Mouse (Mus musculus) forebrain, postnatal 0 days (tissue): ENCODE results near the gene Kif1c. TPM values are rescaled to one million over a fixed set of nuclear protein-coding genes. Genes with fewer than 3 reads are reported as not detected.

Source experiments
- ATAC-seq: fragments of 200-750 bp; cut with Nextera tagmentation; 2 replicates; pipeline ENCODE4 v1.8.0; 2017; ENCODE audit warnings: mild to moderate bottlenecking, moderate library complexity
- DNase-seq: peaks from one replicate; pipeline ENCODE4 v3.0.0-alpha.2; 2015
- H3K27ac ChIP-seq: fragments of 300-500 bp; sonication (generic); 2 replicates; pipeline ENCODE4 v1.5.1; 2014; ENCODE audit warnings: low read depth, mild to moderate bottlenecking, antibody characterized with exemption, low read length, moderate library complexity, mixed read lengths
- H3K27me3 ChIP-seq: fragments of 300-500 bp; sonication (generic); 2 replicates; pipeline ENCODE4 v1.6.1; 2014; ENCODE audit warnings: mild to moderate bottlenecking, low read length, mixed read lengths; ENCODE audit not compliant: insufficient read depth
- H3K36me3 ChIP-seq: fragments of 300-500 bp; sonication (generic); 2 replicates; pipeline ENCODE4 v1.6.1; 2014; ENCODE audit warnings: mild to moderate bottlenecking, moderate library complexity; ENCODE audit not compliant: insufficient read depth
- H3K4me1 ChIP-seq: fragments of 300-500 bp; sonication (generic); 2 replicates; pipeline ENCODE4 v1.6.1; 2014; ENCODE audit warnings: antibody characterized with exemption; ENCODE audit not compliant: insufficient read depth
- H3K4me2 ChIP-seq: fragments of 300-500 bp; sonication (generic); 2 replicates; pipeline ENCODE4 v1.6.1; 2014; ENCODE audit warnings: low read depth, mild to moderate bottlenecking, moderate library complexity
- H3K4me3 ChIP-seq: fragments of 300-500 bp; sonication (generic); 2 replicates; pipeline ENCODE4 v1.5.1; 2014; ENCODE audit warnings: low read depth, low read length, mixed read lengths
- H3K9ac ChIP-seq: fragments of 300-500 bp; sonication (generic); 2 replicates; pipeline ENCODE4 v1.6.1; 2014; ENCODE audit warnings: mild to moderate bottlenecking
- H3K9me3 ChIP-seq: fragments of 300-500 bp; sonication (generic); 2 replicates; pipeline ENCODE4 v1.6.1; 2016; ENCODE audit warnings: low read length
- CTCF ChIP-seq: sonication (generic); IDR thresholded peaks from 2 replicates; pipeline ENCODE4 v1.5.1; 2016; ENCODE audit warnings: antibody characterized with exemption, control low read depth, low read depth
- WGBS: fragments of 180-500 bp; shearing (Covaris S2); extraction: QIAGEN DNeasy Blood & Tissue Kit; methylation state at CpG from one replicate; pipeline ENCODE4 v1.1.7; 2014; 5-methylcytosine and 5-hydroxymethylcytosine counted together
- polyA plus RNA-seq: library from polyadenylated mRNA; unstranded; fragments of >200 nt; fragmentation: Nextera tagmentation; extraction: Ambion mirVana; gene quantifications from 2 replicates; pipeline ENCODE4 v1.2.1, GENCODE M21; 2015
- total RNA-seq: library from RNA; depleted of rRNA; stranded (reverse); fragments of >200 nt; gene quantifications from 2 replicates; pipeline ENCODE4 v1.2.3, GENCODE M21; 2014

Gene Kif1c
- total and polyA plus RNA-seq, 2 experiments from 2014 or later, result 1.2 to 25.9 TPM

GRCm38 (mm10) chr11:70674014-70674413 lies 26.3 kb upstream of the Kif1c start:
- no peak for TF ChIP-seq CTCF
- no peak overlapping the region for H3K9ac ChIP-seq
- H3K4me2 ChIP-seq, result no peak overlapping the region
- H3K4me1 ChIP-seq, result peaks cover 9% of the 10 kb centered on the region; the same call in 1 of the 2 replicates
- no peak for ATAC-seq
- no peak overlapping the region for H3K4me3 ChIP-seq
- no peak for DNase-seq
- peaks cover 51% of the 10 kb centered on the region for H3K36me3 ChIP-seq
- H3K27ac ChIP-seq, result no peak overlapping the region
- WGBS, result 65% methylated on average over 6 of the region's 6 CpGs
- H3K27me3 ChIP-seq, result no peaks in the 10 kb centered on the region
- H3K9me3 ChIP-seq, result no peaks in the 10 kb centered on the region

GRCm38 (mm10) chr11:70674501-70674900 lies 25.8 kb upstream of the Kif1c start:
- H3K9me3 ChIP-seq, result no peaks in the 10 kb centered on the region
- DNase-seq, result no peak
- no peaks in the 10 kb centered on the region for H3K27me3 ChIP-seq
- no peak overlapping the region for H3K9ac ChIP-seq
- H3K36me3 ChIP-seq, result peaks cover 56% of the 10 kb centered on the region
- no peak overlapping the region for H3K4me3 ChIP-seq
- TF ChIP-seq CTCF, result no peak
- H3K4me2 ChIP-seq, result no peak overlapping the region
- no peak for ATAC-seq
- no peak overlapping the region for H3K27ac ChIP-seq
- WGBS, result 63% methylated on average over 11 of the region's 11 CpGs
- H3K4me1 ChIP-seq, result peaks cover 9% of the 10 kb centered on the region; the same call in 1 of the 2 replicates

GRCm38 (mm10) chr11:70678092-70678491 lies 22.3 kb upstream of the Kif1c start:
- 86% methylated on average over 9 of the region's 9 CpGs for WGBS
- no peak overlapping the region for H3K4me3 ChIP-seq
- H3K4me2 ChIP-seq, result no peak overlapping the region
- H3K9ac ChIP-seq, result no peak overlapping the region
- no peaks in the 10 kb centered on the region for H3K27me3 ChIP-seq
- no peak for TF ChIP-seq CTCF
- no peak overlapping the region for H3K27ac ChIP-seq
- ATAC-seq (no peak), DNase-seq (no peak)
- peaks cover 67% of the 10 kb centered on the region for H3K36me3 ChIP-seq
- H3K4me1 ChIP-seq, result no peaks in the 10 kb centered on the region
- no peaks in the 10 kb centered on the region for H3K9me3 ChIP-seq

GRCm38 (mm10) chr11:70678576-70678975 lies 21.8 kb upstream of the Kif1c start:
- no peak overlapping the region for H3K27ac ChIP-seq
- ATAC-seq (no peak), DNase-seq (no peak)
- TF ChIP-seq CTCF, result no peak
- no peak overlapping the region for H3K4me2 ChIP-seq
- no peaks in the 10 kb centered on the region for H3K9me3 ChIP-seq
- 80% methylated on average over 2 of the region's 2 CpGs for WGBS
- H3K27me3 ChIP-seq, result no peaks in the 10 kb centered on the region
- no peaks in the 10 kb centered on the region for H3K4me1 ChIP-seq
- H3K9ac ChIP-seq, result no peak overlapping the region
- H3K36me3 ChIP-seq, result peaks cover 70% of the 10 kb centered on the region
- H3K4me3 ChIP-seq, result no peak overlapping the region

GRCm38 (mm10) chr11:70679361-70679760 lies 21.0 kb upstream of the Kif1c start:
- H3K4me3 ChIP-seq, result no peak overlapping the region
- H3K9me3 ChIP-seq, result no peaks in the 10 kb centered on the region
- WGBS, result 96% methylated on average over 8 of the region's 8 CpGs
- DNase-seq (no peak), ATAC-seq (no peak)
- H3K4me2 ChIP-seq, result no peak overlapping the region
- no peaks in the 10 kb centered on the region for H3K4me1 ChIP-seq
- H3K9ac ChIP-seq, result no peak overlapping the region
- no peaks in the 10 kb centered on the region for H3K27me3 ChIP-seq
- H3K27ac ChIP-seq, result no peak overlapping the region
- peaks cover 69% of the 10 kb centered on the region for H3K36me3 ChIP-seq
- TF ChIP-seq CTCF, result no peak

- 93% methylated on average over 8 of the region's 8 CpGs for WGBS
- Histone ChIP-seq H3K27ac (no peak overlapping the region), H3K27me3 (no peaks in the 10 kb centered on the region), H3K9me3 (no peaks in the 10 kb centered on the region), H3K4me1 (no peaks in the 10 kb centered on the region), H3K9ac (no peak overlapping the region), H3K4me2 (no peak overlapping the region), H3K36me3 (peaks cover 71% of the 10 kb centered on the region), H3K4me3 (no peak overlapping the region)
- DNase-seq (no peak), ATAC-seq (no peak)
- no peak for TF ChIP-seq CTCF
Observed at GRCm38 (mm10) chr11:70679894-70680293, 20.5 kb upstream of the Kif1c start.

- ATAC-seq (no peak), DNase-seq (no peak)
- no peaks in the 10 kb centered on the region for H3K27me3 ChIP-seq
- no peak overlapping the region for H3K4me2 ChIP-seq
- peaks cover 62% of the 10 kb centered on the region for H3K36me3 ChIP-seq
- H3K27ac ChIP-seq, result peak overlapping the region; percentile 64
- H3K9ac ChIP-seq, result 0 out of 2 replicates have a peak overlapping the region, but pooled peaks have one; percentile 10
- no peaks in the 10 kb centered on the region for H3K4me1 ChIP-seq
- H3K4me3 ChIP-seq, result no peak overlapping the region
- TF ChIP-seq CTCF, result no peak
- 70% methylated on average over 12 of the region's 12 CpGs for WGBS
- H3K9me3 ChIP-seq, result no peaks in the 10 kb centered on the region
Observed at GRCm38 (mm10) chr11:70681170-70681569, 19.2 kb upstream of the Kif1c start.
